Mouse (Mus musculus) CH12.LX (cell line): ENCODE measurements around the gene Srcin1. TPM values are rescaled to one million over a fixed set of nuclear protein-coding genes. Genes with fewer than 3 reads are reported as not detected.
A peak's percentile ranks its signal among the peaks of the same experiment; 100 is the strongest.

Experiments
- DNase-seq: peaks from one replicate; pipeline ENCODE4 v3.0.0-alpha.2; 2013; ENCODE audit errors: extremely low read depth
- H3K27ac ChIP-seq: 2 replicates; pipeline ENCODE4 v1.5.1; 2012; ENCODE audit warnings: low read depth, mild to moderate bottlenecking, control low read depth, moderate library complexity; ENCODE audit not compliant: insufficient read depth
- H3K27me3 ChIP-seq: replicated peaks from 2 replicates; pipeline ENCODE3; 2012; ENCODE audit warnings: inconsistent platforms
- H3K36me3 ChIP-seq, 2 experiments: replicated peaks in 1 of 2; 2 replicates each; pipeline versions ENCODE3 to v1.6.1; 2012; ENCODE audit warnings: inconsistent platforms in 1 of 2, low read length in 1 of 2, mild to moderate bottlenecking in 1 of 2, mixed read lengths in 1 of 2, moderate library complexity in 1 of 2; ENCODE audit not compliant: control insufficient read depth in 1 of 2, insufficient read depth in 1 of 2
- H3K4me1 ChIP-seq, 2 experiments: 2 replicates each; pipeline ENCODE4 v1.6.1; 2012; ENCODE audit warnings: inconsistent platforms in 1 of 2, moderate library complexity in 1 of 2; ENCODE audit not compliant: insufficient read depth in 2 of 2, control insufficient read depth in 1 of 2
- H3K4me2 ChIP-seq: 2 replicates; pipeline ENCODE4 v1.6.1; 2012; ENCODE audit warnings: low read depth, mild to moderate bottlenecking, control low read depth; ENCODE audit not compliant: poor library complexity, insufficient read depth, severe bottlenecking
- H3K4me3 ChIP-seq, 3 experiments: fragments of 150-350 bp in 1 of 3; sonication (generic) in 1 of 3; replicated peaks in 1 of 3; 2 replicates each; pipeline versions ENCODE3 to v1.5.1; 2011 to 2012; ENCODE audit warnings: low read depth in 2 of 3, low read length in 2 of 3, mild to moderate bottlenecking in 2 of 3, moderate library complexity in 2 of 3, control low read depth in 1 of 3, improper control_type of control experiment in 1 of 3, inconsistent platforms in 1 of 3, mixed read lengths in 1 of 3; ENCODE audit not compliant: poor library complexity in 1 of 3
- H3K79me2 ChIP-seq: replicated peaks from 2 replicates; pipeline ENCODE4 v1.6.1; 2012; ENCODE audit warnings: mild to moderate bottlenecking, moderate library complexity; ENCODE audit not compliant: control insufficient read depth, poor library complexity, insufficient read depth, severe bottlenecking; ENCODE audit errors: extremely low read depth
- H3K9ac ChIP-seq: 2 replicates; pipeline ENCODE4 v1.6.1; 2012; ENCODE audit warnings: low read depth, mild to moderate bottlenecking, control low read depth, moderate library complexity; ENCODE audit not compliant: insufficient read depth
- H3K9me3 ChIP-seq: replicated peaks from 2 replicates; pipeline ENCODE3; 2012; ENCODE audit warnings: low read length, inconsistent platforms, mixed read lengths
- CTCF ChIP-seq, 2 experiments: IDR thresholded peaks in 1 of 2; conservative IDR thresholded peaks in 1 of 2; 2 replicates each; pipeline ENCODE4 v1.5.1; 2011 to 2012; ENCODE audit warnings: low read depth in 2 of 2, low read length in 2 of 2, improper control_type of control experiment in 1 of 2, inconsistent platforms in 1 of 2, mild to moderate bottlenecking in 1 of 2, moderate library complexity in 1 of 2
- HCFC1 ChIP-seq: IDR thresholded peaks from 2 replicates; pipeline ENCODE4 v1.6.1; 2012; ENCODE audit warnings: low read depth, mild to moderate bottlenecking, inconsistent platforms, low read length, improper control_type of control experiment
- MAZ ChIP-seq: IDR thresholded peaks from 2 replicates; pipeline ENCODE4 v1.6.1; 2012; ENCODE audit warnings: low read depth, mild to moderate bottlenecking, inconsistent platforms, low read length, improper control_type of control experiment, moderate library complexity
- MYC ChIP-seq: IDR thresholded peaks from 2 replicates; pipeline ENCODE4 v1.6.1; 2011; ENCODE audit warnings: low read depth, mild to moderate bottlenecking, improper control_type of control experiment, low read length
- USF2 ChIP-seq: conservative IDR thresholded peaks from 2 replicates; pipeline ENCODE4 v1.6.1; 2011; ENCODE audit warnings: low read depth, low read length, improper control_type of control experiment
- ZKSCAN1 ChIP-seq: IDR thresholded peaks from 2 replicates; pipeline ENCODE4 v1.6.1; 2012; ENCODE audit warnings: low read depth, inconsistent platforms, low read length, improper control_type of control experiment, borderline replicate concordance
- dilution Hi-C: fragments of 300-500 bp; cut with MboI; formaldehyde crosslinking; loops from 2 replicates; pipeline ENCODE4 v1.14.3; 2020; ENCODE audit warnings: low sequenced_read_pairs; ENCODE audit not compliant: extremely low pct_unique_long_range_greater_than_20kb, extremely low pct_ligation_motif_present
- in situ Hi-C: fragments of 300-500 bp; cut with MboI; formaldehyde crosslinking; loops from 3 replicates; pipeline ENCODE4 v1.14.3; 2019; ENCODE audit warnings: low sequenced_read_pairs, low pct_ligation_motif_present, low pct_unique_long_range_greater_than_20kb, mixed read lengths
- polyA plus RNA-seq: library from polyadenylated mRNA; unstranded; fragments of >175 nt; gene quantifications from 2 replicates; pipeline ENCODE4 v1.2.1, GENCODE M21; 2012; ENCODE audit warnings: low read depth; ENCODE audit not compliant: insufficient read length
- total RNA-seq, 2 experiments: library from RNA; depleted of rRNA; stranded (reverse); fragments of 300-350 nt in 1 of 2; fragments of >200 nt in 1 of 2; gene quantifications; 2 replicates each; pipeline ENCODE4 v1.2.3; 2012 to 2014

Srcin1 gene
- total and polyA plus RNA-seq, 3 experiments = 0.08 to 0.09 TPM; not detected in 1

DNA sequence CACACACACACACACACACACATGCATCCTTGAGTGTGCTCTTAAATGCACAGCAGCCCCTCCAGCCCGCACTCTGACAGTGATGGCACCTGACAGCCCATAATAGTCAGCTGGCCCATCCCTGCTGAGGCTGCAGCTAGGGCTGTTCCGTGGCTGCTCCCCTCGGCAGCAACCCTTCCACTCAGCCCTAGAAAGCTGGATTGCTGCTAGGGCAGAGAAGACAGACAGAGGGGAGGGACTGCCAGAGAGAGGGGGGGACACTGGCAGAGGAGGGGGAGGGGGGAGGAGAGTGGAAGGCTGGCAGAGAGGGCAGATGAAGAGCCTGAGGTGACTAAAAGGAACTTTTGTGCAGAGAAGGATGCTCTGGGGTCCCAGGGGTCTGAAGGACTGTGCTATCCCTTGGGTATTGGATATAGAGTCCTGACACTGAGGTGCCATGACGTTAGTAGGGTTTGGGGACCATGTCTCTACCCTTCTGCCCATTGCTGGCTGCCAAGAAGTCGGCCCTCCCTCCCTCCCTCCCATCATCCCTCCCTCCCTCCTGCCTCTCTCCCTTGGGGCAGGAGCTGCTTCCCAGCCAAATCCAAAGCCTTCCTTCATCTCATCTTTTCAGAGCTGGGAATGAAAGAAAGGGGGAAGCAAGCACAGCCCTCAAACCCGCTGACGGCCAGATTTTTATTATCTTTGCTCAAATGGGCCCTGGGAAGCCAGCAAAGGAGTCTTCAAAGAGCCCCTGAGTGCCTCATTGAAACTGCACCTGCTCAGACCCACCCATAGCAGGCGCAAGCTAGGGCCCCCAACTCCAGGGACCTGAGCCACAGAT, 4.5 kb downstream of the Srcin1 start:
- Histone ChIP-seq H3K4me2 (no peak overlapping the region), H3K27ac (no peak overlapping the region), H3K27me3 (peaks cover 99% of the 10 kb centered on the region), H3K9me3 (no peaks in the 10 kb centered on the region), H3K4me3 (no peak overlapping the region), H3K36me3 (no peaks in the 10 kb centered on the region), H3K79me2 (no peaks in the 10 kb centered on the region), H3K9ac (no peak overlapping the region), H3K4me1 (peaks cover 5 to 10% of the 10 kb centered on the region in 2 experiments; a peak in 2 of 4 replicates)
- no peak for TF ChIP-seq MYC
- peak in 1 of 2 experiments; percentile 27; a peak in 1 of 4 replicates for TF ChIP-seq CTCF (conservative IDR thresholded peaks at IDR 0.05 in 1 of 2, IDR thresholded peaks at IDR 0.05 in 1 of 2; ENCODE audit: low read depth in 2 of 2, low read length in 2 of 2)
- in situ Hi-C loops = no loop called here
- dilution Hi-C loops = no loop called here
- DNase-seq = no peak

- no peaks in the 10 kb centered on the region for H3K79me2 ChIP-seq
- no peak overlapping the region for H3K9ac ChIP-seq
- peaks cover 100% of the 10 kb centered on the region for H3K27me3 ChIP-seq
- in situ Hi-C loops (no loop called here), dilution Hi-C loops (no loop called here)
- H3K27ac ChIP-seq = no peak overlapping the region
- H3K4me1 ChIP-seq = peaks cover 6 to 7% of the 10 kb centered on the region in 2 experiments; a peak in 2 of 4 replicates
- TF ChIP-seq ZKSCAN1 (no peak), MAZ (no peak)
- no peaks in the 10 kb centered on the region for H3K36me3 ChIP-seq
- no peak overlapping the region for H3K4me3 ChIP-seq
- no peaks in the 10 kb centered on the region for H3K9me3 ChIP-seq
- DNase-seq = no peak
- H3K4me2 ChIP-seq = no peak overlapping the region
Observed at GRCm38 (mm10) chr11:97570493-97571137, 5.4 kb downstream of the Srcin1 start.

DNA sequence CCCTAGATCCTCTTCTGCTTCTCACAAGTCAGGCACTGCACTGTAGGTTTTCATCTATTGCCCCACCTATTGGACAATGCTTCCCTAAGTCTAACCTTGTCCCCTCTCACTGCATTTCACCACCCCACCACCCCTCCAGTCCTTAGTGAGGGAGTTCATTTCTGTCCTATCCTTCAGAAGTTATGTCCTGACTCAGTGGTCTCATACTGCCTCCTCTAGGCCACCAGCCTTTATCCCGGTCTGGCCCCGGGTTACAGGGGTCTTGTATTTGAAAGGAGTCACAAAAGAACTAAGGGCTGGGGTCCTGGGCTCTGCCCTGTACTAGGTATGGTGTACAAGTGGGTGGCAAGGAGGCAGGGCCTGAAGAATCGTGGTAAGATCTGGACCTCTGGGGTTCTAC, 6.2 kb downstream of the Srcin1 start:
- DNase-seq = no peak

More for the DNA sequence above, 6.2 kb downstream of the Srcin1 start:
- Histone ChIP-seq H3K36me3 (no peaks in the 10 kb centered on the region), H3K9ac (no peak overlapping the region), H3K4me2 (no peak overlapping the region), H3K27me3 (peaks cover 100% of the 10 kb centered on the region), H3K27ac (no peak overlapping the region), H3K9me3 (no peaks in the 10 kb centered on the region), H3K4me3 (no peak overlapping the region), H3K79me2 (no peaks in the 10 kb centered on the region), H3K4me1 (peaks cover 3 to 7% of the 10 kb centered on the region in 2 experiments; a peak in 2 of 4 replicates)
- in situ Hi-C loops = loop anchor here (5.0 kb wide), 1 partner anchor 38 kb away; no protein-coding TSS in a partner anchor
- dilution Hi-C loops = no loop called here
- 0 out of 4 replicates have a peak, but pooled peaks of 1 of the 2 experiments have one; percentile 2 for TF ChIP-seq CTCF (conservative IDR thresholded peaks at IDR 0.05 in 1 of 2, IDR thresholded peaks at IDR 0.05 in 1 of 2; ENCODE audit: low read depth in 2 of 2, low read length in 2 of 2)
- TF ChIP-seq HCFC1 = no peak
- TF ChIP-seq USF2 = no peak
